Mouse (Mus musculus): ENCODE results near the gene Taf12. TPM values are rescaled to one million over a fixed set of nuclear protein-coding genes. Genes with fewer than 3 reads are reported as not detected.
"Not testable (repeated sequence)": the region's sequence is repeated elsewhere in the genome, so short reads cannot be mapped to it uniquely, and the experiment has no call there.

Taf12 gene
- total RNA-seq, 2 experiments from 2014 or later = 34.1 to 40.5 TPM

- peak; percentile 68 for ATAC-seq (replicated peaks; ENCODE audit: poor library complexity)
These were observed 4.2 kb upstream of the Taf12 start for GRCm38 (mm10) chr4:132269740-132270560.

- ATAC-seq (replicated peaks; ENCODE audit: poor library complexity) = no peak
These were observed 1.0 kb upstream of the Taf12 start for GRCm38 (mm10) chr4:132273166-132273565.

GRCm38 (mm10) chr4:132275949-132276348 is 1.8 kb downstream of the Taf12 start:
- peak; percentile 45 for ATAC-seq (replicated peaks; ENCODE audit: poor library complexity)

GRCm38 (mm10) chr4:132288840-132289239 is 14.7 kb downstream of the Taf12 start:
- ATAC-seq (replicated peaks; ENCODE audit: poor library complexity) = not testable (repeated sequence)

- ATAC-seq (replicated peaks; ENCODE audit: poor library complexity) = no peak
These were observed 16.9 kb downstream of the Taf12 start for GRCm38 (mm10) chr4:132291056-132291455.

GRCm38 (mm10) chr4:132291624-132292335 is 17.6 kb downstream of the Taf12 start:
- ATAC-seq (replicated peaks; ENCODE audit: poor library complexity) = no peak

- ATAC-seq (replicated peaks; ENCODE audit: poor library complexity) = no peak
These were observed 18.8 kb downstream of the Taf12 start for GRCm38 (mm10) chr4:132292988-132293387.

- ATAC-seq (replicated peaks; ENCODE audit: poor library complexity) = no peak
These were observed 19.6 kb downstream of the Taf12 start for GRCm38 (mm10) chr4:132293682-132294240.

GRCm38 (mm10) chr4:132295696-132296390 is 21.7 kb downstream of the Taf12 start:
- ATAC-seq (replicated peaks; ENCODE audit: poor library complexity) = peak; percentile 50; the same call in 1 of the 2 replicates

GRCm38 (mm10) chr4:132299849-132300248 is 25.7 kb downstream of the Taf12 start:
- ATAC-seq (replicated peaks; ENCODE audit: poor library complexity) = no peak

- ATAC-seq (replicated peaks; ENCODE audit: poor library complexity) = no peak
These were observed 27.3 kb downstream of the Taf12 start for GRCm38 (mm10) chr4:132301486-132301885.

GRCm38 (mm10) chr4:132301965-132302938 is 28.1 kb downstream of the Taf12 start:
- ATAC-seq (replicated peaks; ENCODE audit: poor library complexity) = no peak

GRCm38 (mm10) chr4:132302939-132303479 is 28.8 kb downstream of the Taf12 start, which contains the start of gene Rab42:
TSS of gene Rab42 (minus strand) at chr4:132303385.
- peak; percentile 82 for ATAC-seq (replicated peaks; ENCODE audit: poor library complexity)

GRCm38 (mm10) chr4:132303484-132303883 is 29.3 kb downstream of the Taf12 start:
- not testable (repeated sequence) for ATAC-seq (replicated peaks; ENCODE audit: poor library complexity)

GRCm38 (mm10) chr4:132305276-132305675 is 31.1 kb downstream of the Taf12 start:
- no peak for ATAC-seq (replicated peaks; ENCODE audit: poor library complexity)

GRCm38 (mm10) chr4:132306004-132306403 is 31.8 kb downstream of the Taf12 start:
- ATAC-seq (replicated peaks; ENCODE audit: poor library complexity) = peak; percentile 10; the same call in 1 of the 2 replicates

- peak; percentile 76 for ATAC-seq (replicated peaks; ENCODE audit: poor library complexity)
These were observed 34.4 kb downstream of the Taf12 start for GRCm38 (mm10) chr4:132308437-132309139.

GRCm38 (mm10) chr4:132309140-132309848 is 35.1 kb downstream of the Taf12 start:
- peak; percentile 19; the same call in 1 of the 2 replicates for ATAC-seq (replicated peaks; ENCODE audit: poor library complexity)
